14 mouse cellular contexts compared by ENCODE assay signal in the genomic region with DNA sequence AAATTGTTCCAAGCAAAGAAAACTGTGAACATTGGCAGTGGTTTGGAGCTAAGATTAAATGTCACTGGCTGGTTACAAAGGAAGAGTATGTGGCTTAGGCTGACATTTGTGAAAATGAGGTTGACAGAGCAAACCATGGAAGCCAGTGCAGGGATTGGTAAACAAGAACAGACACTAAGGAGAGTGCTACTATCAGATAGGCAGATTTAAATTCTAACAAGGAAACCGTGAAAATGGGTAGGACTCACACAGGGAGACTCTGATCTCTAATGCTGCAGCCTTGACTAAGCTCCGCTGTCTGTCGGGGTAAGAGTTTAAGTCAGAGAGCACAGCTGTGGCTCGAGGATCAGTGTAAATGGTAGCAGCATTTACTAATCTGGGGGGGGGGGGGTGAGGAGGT. TPM values are rescaled to one million over a fixed set of nuclear protein-coding genes. Genes with fewer than 3 reads are reported as not detected.
DNase-seq lines count a peak whose midpoint lies in the region; ATAC-seq lines count a peak whose summit lies in the region.
"Had no signal": no experiment of that assay in that cellular context is flagged by ENCODE, and none has a peak within 500 bp of the region (broad histone marks: within the 10 kb centered on the region; RNA-seq: fewer than 3 reads in every experiment).

No protein-coding gene starts in this region.

- H3K9ac ChIP-seq in forebrain, embryonic 13.5 days = no peak overlapping the region
- H3K9ac ChIP-seq in forebrain, embryonic 16.5 days (replicated peaks; ENCODE audit: low read depth, low read length) = no peak overlapping the region
- H3K9ac ChIP-seq in hindbrain, embryonic 14.5 days = 0 out of 2 replicates have a peak overlapping the region, but pooled peaks have one; percentile 45
- H3K9ac ChIP-seq in midbrain, embryonic 14.5 days (replicated peaks; ENCODE audit: low read length) = no peak overlapping the region
- H3K9ac ChIP-seq: liver, embryonic 12.5 days had no signal

- H3K9me3 ChIP-seq in forebrain, embryonic 13.5 days (replicated peaks) = no peaks in the 10 kb centered on the region
- H3K9me3 ChIP-seq in forebrain, embryonic 16.5 days (ENCODE audit: control insufficient read depth, low read length) = no peaks in the 10 kb centered on the region
- H3K9me3 ChIP-seq in hindbrain, embryonic 14.5 days (ENCODE audit: control insufficient read depth, low read length) = no peaks in the 10 kb centered on the region
- no peaks in the 10 kb centered on the region for H3K9me3 ChIP-seq in midbrain, embryonic 14.5 days (ENCODE audit: control insufficient read depth, low read length)
- H3K9me3 ChIP-seq: intestine, embryonic 15.5 days had no signal

- intact Hi-C loops in heart, postnatal 10 days (cut with DNase I) = loop anchor here (2.0 kb wide), 1 partner anchor 13 kb away; no protein-coding TSS in a partner anchor

- H3K27me3 ChIP-seq in forebrain, embryonic 13.5 days = no peaks in the 10 kb centered on the region
- H3K27me3 ChIP-seq in forebrain, embryonic 16.5 days (replicated peaks; ENCODE audit: control insufficient read depth, insufficient read depth, low read length) = no peaks in the 10 kb centered on the region
- H3K27me3 ChIP-seq in hindbrain, embryonic 14.5 days (ENCODE audit: control insufficient read depth, insufficient read depth, low read length) = no peaks in the 10 kb centered on the region
- no peaks in the 10 kb centered on the region for H3K27me3 ChIP-seq in midbrain, embryonic 14.5 days (ENCODE audit: control insufficient read depth, insufficient read depth, low read length)
- H3K27me3 ChIP-seq: intestine, embryonic 15.5 days had no signal

- H3K4me2 ChIP-seq in forebrain, embryonic 13.5 days = peak overlapping the region; percentile 77; the same call in 1 of the 2 replicates
- H3K4me2 ChIP-seq in forebrain, embryonic 16.5 days (ENCODE audit: low read length) = no peak overlapping the region
- H3K4me2 ChIP-seq in hindbrain, embryonic 14.5 days (replicated peaks) = peak overlapping the region; percentile 67; the same call in 1 of the 2 replicates
- H3K4me2 ChIP-seq in midbrain, embryonic 14.5 days (ENCODE audit: low read length) = peak overlapping the region; percentile 77

- H3K36me3 ChIP-seq in forebrain, embryonic 13.5 days (ENCODE audit: poor library complexity, severe bottlenecking) = no peaks in the 10 kb centered on the region
- no peaks in the 10 kb centered on the region for H3K36me3 ChIP-seq in forebrain, embryonic 16.5 days (ENCODE audit: control insufficient read depth, insufficient read depth)
- H3K36me3 ChIP-seq in hindbrain, embryonic 14.5 days (replicated peaks; ENCODE audit: control insufficient read depth, insufficient read depth) = no peaks in the 10 kb centered on the region
- H3K36me3 ChIP-seq in midbrain, embryonic 14.5 days (ENCODE audit: control insufficient read depth, insufficient read depth, low read length) = no peaks in the 10 kb centered on the region
- H3K36me3 ChIP-seq: intestine, embryonic 15.5 days had no signal

- no peak overlapping the region for H3K4me3 ChIP-seq in forebrain, embryonic 13.5 days
- H3K4me3 ChIP-seq in forebrain, embryonic 16.5 days (replicated peaks; ENCODE audit: low read length) = no peak overlapping the region
- no peak overlapping the region for H3K4me3 ChIP-seq in hindbrain, embryonic 14.5 days (replicated peaks; ENCODE audit: low read length)
- no peak overlapping the region for H3K4me3 ChIP-seq in midbrain, embryonic 14.5 days (replicated peaks; ENCODE audit: low read depth, low read length)
- H3K4me3 ChIP-seq: liver, embryonic 12.5 days had no signal

- ATAC-seq in forebrain, embryonic 13.5 days = no peak
- no peak for ATAC-seq in forebrain, embryonic 16.5 days
- ATAC-seq in hindbrain, embryonic 14.5 days (ENCODE audit: low FRiP score) = no peak
- no peak for ATAC-seq in midbrain, embryonic 14.5 days (ENCODE audit: low FRiP score, low TSS enrichment)
- ATAC-seq: liver, embryonic 12.5 days had no signal

- peak; percentile 3 for DNase-seq in heart, postnatal 4 days
- no peak for DNase-seq in heart, postnatal 10 days
- DNase-seq in hindbrain, embryonic 14.5 days (ENCODE audit: low spot score) = no peak
- no peak for DNase-seq in midbrain, embryonic 14.5 days
- no peak for DNase-seq in cerebellum, adult 11 months
- DNase-seq in right cerebral cortex, adult 2 months (ENCODE audit: low spot score in 2 of 2) = no peak
- DNase-seq: adrenal gland, adult 8-10 months; cerebellum, postnatal 36 days; lung, postnatal 10 days; thymus, postnatal 25 days had no signal

- peaks cover 13% of the 10 kb centered on the region for H3K4me1 ChIP-seq in forebrain, embryonic 13.5 days
- peaks cover 8% of the 10 kb centered on the region for H3K4me1 ChIP-seq in forebrain, embryonic 16.5 days (replicated peaks; ENCODE audit: control insufficient read depth, insufficient read depth, low read length)
- peaks cover 5% of the 10 kb centered on the region; the same call in 1 of the 2 replicates for H3K4me1 ChIP-seq in hindbrain, embryonic 14.5 days (replicated peaks; ENCODE audit: control insufficient read depth, insufficient read depth, low read length)
- H3K4me1 ChIP-seq in midbrain, embryonic 14.5 days (ENCODE audit: control insufficient read depth, insufficient read depth, low read length) = peaks cover 9% of the 10 kb centered on the region; the same call in 1 of the 2 replicates

- H3K27ac ChIP-seq in forebrain, embryonic 13.5 days = no peak overlapping the region
- H3K27ac ChIP-seq in forebrain, embryonic 16.5 days (ENCODE audit: low read length) = no peak overlapping the region
- H3K27ac ChIP-seq in hindbrain, embryonic 14.5 days = no peak overlapping the region
- H3K27ac ChIP-seq in midbrain, embryonic 14.5 days (replicated peaks; ENCODE audit: low read depth, low read length) = no peak overlapping the region

- 76% methylated on average over 4 of the region's 4 CpGs for WGBS in forebrain, embryonic 13.5 days
- WGBS in forebrain, embryonic 16.5 days = 79% methylated on average over 4 of the region's 4 CpGs
- 54% methylated on average over 4 of the region's 4 CpGs for WGBS in hindbrain, embryonic 14.5 days
- WGBS in midbrain, embryonic 14.5 days = 29% methylated on average over 4 of the region's 4 CpGs

RNA-seq across cellular contexts. Expression of gene Msrb3, which starts 15.2 kb away (rescaled TPM):
- polyA plus RNA-seq in forebrain, embryonic 13.5 days (2015; fragmentation: Nextera tagmentation; extraction: Ambion mirVana) = 3.1 and 3.5 TPM in 2 replicates
- 1.1 and 1.6 TPM in 2 replicates for polyA plus RNA-seq in forebrain, embryonic 16.5 days (2015; fragmentation: Nextera tagmentation; extraction: Ambion mirVana)
- 100 to 1,000 TPM; 154 to 177 TPM for total RNA-seq in heart, postnatal 4 days (2021)
- total RNA-seq in heart, postnatal 10 days (2021) = 100 to 1,000 TPM; 131 to 148 TPM
- 0.77 and 1.3 TPM in 2 replicates for polyA plus RNA-seq in hindbrain, embryonic 14.5 days (2014; fragmentation: Nextera tagmentation; extraction: Ambion mirVana)
- 0.55 and 1.2 TPM in 2 replicates for polyA plus RNA-seq in midbrain, embryonic 14.5 days (2014; fragmentation: Nextera tagmentation; extraction: Ambion mirVana)
